Mouse (Mus musculus) left cerebral cortex, postnatal 10 days (tissue): ENCODE data around the gene Mblac1. TPM values are rescaled to one million over a fixed set of nuclear protein-coding genes. Genes with fewer than 3 reads are reported as not detected.
"Not testable (repeated sequence)": the region's sequence is repeated elsewhere in the genome, so short reads cannot be mapped to it uniquely, and the experiment has no call there.

Source experiments
- DNase-seq, 2 experiments: peaks; one replicate each; pipeline ENCODE4 v3.0.0; 2021 to 2022; ENCODE audit warnings: low spot score in 2 of 2, mixed read lengths in 1 of 2; ENCODE audit errors: extremely low spot score in 1 of 2
- intact Hi-C: fragments of 180-260 bp; cut with DNase I; formaldehyde crosslinking; loops from one replicate; pipeline ENCODE4 v1.15.1; 2025
- microRNA-seq: library from miRNA; unstranded; fragments of <30 nt; microRNA quantifications from one replicate; pipeline ENCODE4 v1.2.0, GENCODE M21; 2022
- total RNA-seq, 2 experiments: library from RNA; stranded (reverse); gene quantifications; 2 replicates each; pipeline ENCODE4 v1.2.3; 2021

Mblac1 gene
- total RNA-seq, 2 experiments from 2014 or later: 10.3 to 11.1 TPM

- intact Hi-C loops: loop anchor here (1.0 kb wide), 1 partner anchor 46 kb away; no protein-coding TSS in a partner anchor
- no peak for DNase-seq
Observed at GRCm38 (mm10) chr5:138202086-138202485, 8.0 kb downstream of the Mblac1 start.

GRCm38 (mm10) chr5:138207253-138207652 lies 13.1 kb downstream of the Mblac1 start:
- no peak for DNase-seq
- intact Hi-C loops: no loop called here

GRCm38 (mm10) chr5:138207873-138208272 lies 13.8 kb downstream of the Mblac1 start:
- intact Hi-C loops: no loop called here
- DNase-seq: no peak

GRCm38 (mm10) chr5:138216632-138217031 lies 22.5 kb downstream of the Mblac1 start:
- intact Hi-C loops, DNase-seq: not testable (repeated sequence)

- DNase-seq: no peak
- intact Hi-C loops: no loop called here
Observed at GRCm38 (mm10) chr5:138219864-138220263, 25.8 kb downstream of the Mblac1 start.

GRCm38 (mm10) chr5:138222111-138222510 lies 28.0 kb downstream of the Mblac1 start:
- intact Hi-C loops: no loop called here

GRCm38 (mm10) chr5:138223287-138223686 lies 29.2 kb downstream of the Mblac1 start:
- intact Hi-C loops: no loop called here
- peak in 1 of 2 experiments; percentile 34 for DNase-seq

More at GRCm38 (mm10) chr5:138222111-138222510, 28.0 kb downstream of the Mblac1 start:
- DNase-seq: peak; percentile 74 to 86

- intact Hi-C loops: no loop called here
- no peak for DNase-seq
Observed at GRCm38 (mm10) chr5:138225700-138226099, 31.6 kb downstream of the Mblac1 start, which contains the start of gene Nxpe5. TSS of gene Nxpe5 (plus strand) at chr5:138225898.

- DNase-seq: no peak
- intact Hi-C loops: no loop called here
Observed at GRCm38 (mm10) chr5:138226491-138226890, 32.4 kb downstream of the Mblac1 start.

GRCm38 (mm10) chr5:138227367-138227766 lies 33.3 kb downstream of the Mblac1 start:
- intact Hi-C loops: no loop called here
- no peak for DNase-seq

- intact Hi-C loops: no loop called here
- peak in 1 of 2 experiments; percentile 39 for DNase-seq
Observed at GRCm38 (mm10) chr5:138228026-138228425, 33.9 kb downstream of the Mblac1 start.

- intact Hi-C loops: no loop called here
- DNase-seq: no peak
Observed at GRCm38 (mm10) chr5:138229511-138229910, 35.4 kb downstream of the Mblac1 start.

- intact Hi-C loops: no loop called here
- no peak for DNase-seq
Observed at GRCm38 (mm10) chr5:138233778-138234177, 39.7 kb downstream of the Mblac1 start.

GRCm38 (mm10) chr5:138234224-138234623 lies 40.1 kb downstream of the Mblac1 start:
- no peak for DNase-seq
- intact Hi-C loops: no loop called here

- intact Hi-C loops: no loop called here
Observed at GRCm38 (mm10) chr5:138241511-138241910, 47.4 kb downstream of the Mblac1 start.

More at GRCm38 (mm10) chr5:138241511-138241910, 47.4 kb downstream of the Mblac1 start:
- DNase-seq: no peak

Small RNA genes lying within 50 kb of the gene (microRNA-seq; reads per million reads assigned to microRNA genes)
- gene Mir106b (966 reads per million, percentile 76 among the genes with 10 or more reads in this experiment), gene Mir25 (109 reads per million, percentile 57 among the genes with 10 or more reads in this experiment), gene Mir93 (2,665 reads per million, percentile 86 among the genes with 10 or more reads in this experiment)

Other genes starting within 250 kb of the Mblac1 start
- 1 to 10 TPM; 4.5 to 6.5 TPM for gene Gjc3, start 231.2 kb upstream of the Mblac1 start, total RNA-seq
- gene Azgp1, start 212.8 kb upstream of the Mblac1 start, total RNA-seq: not detected
- not detected for gene Smok3a, start 173.1 kb upstream of the Mblac1 start, total RNA-seq
- not detected for gene Smok3b, start 172.9 kb upstream of the Mblac1 start, total RNA-seq
- gene Smok3c, start 141.1 kb upstream of the Mblac1 start, total RNA-seq: not detected
- 10 to 100 TPM; 39.2 to 39.4 TPM for gene Zkscan1, start 109.2 kb upstream of the Mblac1 start, total RNA-seq
- gene Zscan21, start 77.4 kb upstream of the Mblac1 start, total RNA-seq: 10 to 100 TPM; 21.8 to 26.1 TPM
- gene Zfp113, start 38.6 kb upstream of the Mblac1 start, total RNA-seq: 10 to 100 TPM; 10.5 to 10.6 TPM
- gene Cops6, start 33.2 kb upstream of the Mblac1 start, total RNA-seq: 100 to 1,000 TPM; 145 to 149 TPM
- 10 to 100 TPM; 26.2 to 28.1 TPM for gene Ap4m1, start 22.3 kb upstream of the Mblac1 start, total RNA-seq
- gene Mcm7, start 21.9 kb upstream of the Mblac1 start, total RNA-seq: 10 to 100 TPM; 15.6 to 16.0 TPM
- gene Taf6, start 6.9 kb upstream of the Mblac1 start, total RNA-seq: 10 to 100 TPM; 28.8 to 31.3 TPM
- gene Cnpy4, start 6.8 kb upstream of the Mblac1 start, total RNA-seq: 10 to 100 TPM; 13.9 to 15.1 TPM
- under 1 TPM in 1 of 2 experiments, not detected in 1; 0.13 TPM for gene Nxpe5, start 31.6 kb downstream of the Mblac1 start, total RNA-seq
- 10 to 100 TPM; 65.3 to 70.0 TPM for gene Lamtor4, start 61.2 kb downstream of the Mblac1 start, total RNA-seq
- gene BC037034, start 69.7 kb downstream of the Mblac1 start, total RNA-seq: 10 to 100 TPM; 74.6 to 75.5 TPM
- gene Gal3st4, start 78.5 kb downstream of the Mblac1 start, total RNA-seq: 1 to 10 TPM; 3.4 to 4.0 TPM
- under 1 TPM in 1 of 2 experiments, not detected in 1; 0.11 TPM for gene Gm43720, start 85.6 kb downstream of the Mblac1 start, total RNA-seq
- 1 to 10 TPM; 3.8 to 4.1 TPM for gene Gpc2, start 85.7 kb downstream of the Mblac1 start, total RNA-seq
- 1 to 10 TPM; 1.8 to 3.2 TPM for gene Stag3, start 85.9 kb downstream of the Mblac1 start, total RNA-seq
- not detected for gene Pvrig, start 147.6 kb downstream of the Mblac1 start, total RNA-seq
- gene Zfp157, start 247.2 kb downstream of the Mblac1 start, total RNA-seq: 10 to 100 TPM; 25.5 to 27.1 TPM